Comparison of ENCODE assay signal across 9 mouse cellular contexts in the genomic region with DNA sequence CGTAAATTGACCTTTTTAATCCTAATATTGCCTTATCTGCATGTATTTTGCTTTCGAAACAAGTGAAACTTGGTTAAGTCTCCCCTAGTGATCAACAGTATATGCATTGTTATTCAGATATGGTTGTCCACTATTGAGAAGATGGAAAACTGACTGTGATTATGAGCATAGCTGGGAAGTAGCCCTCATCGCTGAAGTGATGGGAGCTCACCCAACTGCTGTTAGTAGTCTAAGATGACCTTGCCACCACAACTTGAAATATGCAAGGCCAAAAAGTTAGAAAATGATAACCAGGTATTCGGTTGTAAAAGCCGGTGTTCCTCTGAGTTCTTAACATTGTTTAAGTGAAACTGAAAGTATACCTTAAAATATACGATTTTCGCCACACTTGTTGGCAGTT. TPM values are rescaled to one million over a fixed set of nuclear protein-coding genes. Genes with fewer than 3 reads are reported as not detected.
A peak's percentile ranks its signal among the peaks of the same experiment; 100 is the strongest.
DNase-seq lines count a peak whose midpoint lies in the region; ATAC-seq and TF ChIP-seq lines count a peak whose summit lies in the region.
"Had no signal": no experiment of that assay in that cellular context is flagged by ENCODE, and none has a peak within 500 bp of the region (broad histone marks: within the 10 kb centered on the region; RNA-seq: fewer than 3 reads in every experiment).

No protein-coding gene starts in this region.

- peaks cover 13% of the 10 kb centered on the region for H3K4me1 ChIP-seq in heart, embryonic 15.5 days (replicated peaks)
- H3K4me1 ChIP-seq in spleen, adult 2 months (ENCODE audit: control insufficient read depth, insufficient read depth, insufficient read length), result peaks cover 3% of the 10 kb centered on the region; the same call in 1 of the 2 replicates
- peaks cover 25% of the 10 kb centered on the region for H3K4me1 ChIP-seq in limb, embryonic 13.5 days
- H3K4me1 ChIP-seq in stomach, postnatal 0 days (replicated peaks; ENCODE audit: control insufficient read depth, insufficient read depth), result no peaks in the 10 kb centered on the region

- no peaks in the 10 kb centered on the region for H3K36me3 ChIP-seq in heart, embryonic 15.5 days
- H3K36me3 ChIP-seq in spleen, adult 2 months (ENCODE audit: control insufficient read depth, insufficient read depth, low read length), result no peaks in the 10 kb centered on the region
- no peaks in the 10 kb centered on the region for H3K36me3 ChIP-seq in limb, embryonic 13.5 days
- H3K36me3 ChIP-seq in stomach, postnatal 0 days (ENCODE audit: control insufficient read depth, insufficient read depth, low read length), result no peaks in the 10 kb centered on the region
- H3K36me3 ChIP-seq: hindbrain, embryonic 12.5 days had no signal

- TF ChIP-seq POLR2A in spleen, adult 2 months (IDR thresholded peaks at IDR 0.05; ENCODE audit: low read depth, low read length), result no peak

- no peak for DNase-seq in heart, postnatal 14 days
- DNase-seq in spleen, adult 2 months (ENCODE audit: low read depth in 1 of 2, low spot score in 2 of 2), result no peak
- no peak for DNase-seq in spleen, adult 18-20 months
- DNase-seq in stomach, postnatal 0 days (ENCODE audit: low spot score), result no peak
- DNase-seq in right cerebral cortex, adult 2 months (ENCODE audit: low spot score in 2 of 2), result no peak
- no peak for DNase-seq in heart, postnatal 4 days

- H3K4me2 ChIP-seq in heart, embryonic 15.5 days, result peak overlapping the region; percentile 94
- H3K4me2 ChIP-seq in limb, embryonic 13.5 days (replicated peaks), result peak overlapping the region; percentile 78
- H3K4me2 ChIP-seq in stomach, postnatal 0 days (replicated peaks; ENCODE audit: low read depth), result peak overlapping the region; percentile 93

- no peaks in the 10 kb centered on the region for H3K9me3 ChIP-seq in heart, embryonic 15.5 days (replicated peaks)
- H3K9me3 ChIP-seq in limb, embryonic 13.5 days, result no peaks in the 10 kb centered on the region
- no peaks in the 10 kb centered on the region for H3K9me3 ChIP-seq in stomach, postnatal 0 days (ENCODE audit: control insufficient read depth, low read length)
- H3K9me3 ChIP-seq: hindbrain, embryonic 12.5 days had no signal

- H3K4me3 ChIP-seq in heart, embryonic 15.5 days, result no peak overlapping the region
- H3K4me3 ChIP-seq in spleen, adult 2 months (ENCODE audit: extremely low read depth, insufficient read depth, insufficient read length), result peak overlapping the region; percentile 98; the same call in 1 of the 2 replicates
- no peak overlapping the region for H3K4me3 ChIP-seq in limb, embryonic 13.5 days
- H3K4me3 ChIP-seq in stomach, postnatal 0 days (ENCODE audit: low read depth, low read length), result no peak overlapping the region

- H3K27ac ChIP-seq in heart, embryonic 15.5 days, result no peak overlapping the region
- no peak overlapping the region; the same call in 1 of the 2 replicates for H3K27ac ChIP-seq in spleen, adult 2 months (ENCODE audit: insufficient read depth, low read length)
- H3K27ac ChIP-seq in limb, embryonic 13.5 days, result no peak overlapping the region
- no peak overlapping the region for H3K27ac ChIP-seq in stomach, postnatal 0 days (replicated peaks)
- H3K27ac ChIP-seq: hindbrain, embryonic 12.5 days had no signal

- TF ChIP-seq CTCF in spleen, adult 2 months (IDR thresholded peaks at IDR 0.05; ENCODE audit: extremely low read depth, insufficient read depth, insufficient read length, insufficient replicate concordance), result no peak
- no peak for TF ChIP-seq CTCF in stomach, postnatal 0 days (IDR thresholded peaks at IDR 0.05; ENCODE audit: low read depth)

- intact Hi-C loops in heart, postnatal 14 days (cut with DNase I), result loop anchor here (5.0 kb wide), 2 partner anchors 42 to 227 kb away; no protein-coding TSS in a partner anchor

- no peak overlapping the region for H3K9ac ChIP-seq in heart, embryonic 15.5 days
- H3K9ac ChIP-seq in limb, embryonic 13.5 days, result no peak overlapping the region
- H3K9ac ChIP-seq in stomach, postnatal 0 days (ENCODE audit: low read length), result no peak overlapping the region
- H3K9ac ChIP-seq: hindbrain, embryonic 12.5 days had no signal

- H3K27me3 ChIP-seq in heart, embryonic 15.5 days, result no peaks in the 10 kb centered on the region
- no peaks in the 10 kb centered on the region for H3K27me3 ChIP-seq in spleen, adult 2 months (ENCODE audit: control insufficient read depth, insufficient read depth, low read length)
- H3K27me3 ChIP-seq in limb, embryonic 13.5 days, result no peaks in the 10 kb centered on the region
- H3K27me3 ChIP-seq in stomach, postnatal 0 days (ENCODE audit: control insufficient read depth, insufficient read depth, low read length), result no peaks in the 10 kb centered on the region
- H3K27me3 ChIP-seq: hindbrain, embryonic 12.5 days had no signal

- 89% methylated on average over 7 of the region's 7 CpGs for WGBS in heart, embryonic 15.5 days
- 17% methylated on average over 7 of the region's 7 CpGs for WGBS in spleen, adult 2 months
- 86% methylated on average over 7 of the region's 7 CpGs for WGBS in limb, embryonic 13.5 days
- 72% methylated on average over 7 of the region's 7 CpGs for WGBS in stomach, postnatal 0 days

- no peak for TF ChIP-seq EP300 in stomach, postnatal 0 days (optimal IDR thresholded peaks at IDR 0.05)

- no peak for ATAC-seq in heart, embryonic 15.5 days (replicated peaks; ENCODE audit: insufficient number of reproducible peaks, insufficient read depth, low FRiP score, low read depth)
- ATAC-seq in limb, embryonic 13.5 days (ENCODE audit: low FRiP score, low read depth), result no peak
- no peak for ATAC-seq in stomach, postnatal 0 days (ENCODE audit: low FRiP score, low TSS enrichment)

RNA-seq across cellular contexts. Expression of a gene that starts 1.3 kb away (rescaled TPM):
- polyA plus RNA-seq in heart, embryonic 15.5 days (2015; fragmentation: Nextera tagmentation; extraction: Ambion mirVana), result 5.2 and 7.6 TPM in 2 replicates
- 1 to 10 TPM; 5.0 to 7.0 TPM for total RNA-seq in heart, postnatal 14 days (2021)
- 1.9 and 2.0 TPM in 2 replicates for polyA plus RNA-seq in spleen, adult 2 months (2012; rRNA removed)
- polyA plus RNA-seq in limb, embryonic 13.5 days (2015; fragmentation: Nextera tagmentation; extraction: Ambion mirVana), result 12.5 and 13.1 TPM in 2 replicates
- polyA plus RNA-seq in stomach, postnatal 0 days (2015; fragmentation: Nextera tagmentation; extraction: Ambion mirVana), result 29.6 and 30.6 TPM in 2 replicates
- total RNA-seq in heart, postnatal 4 days (2021), result 1 to 10 TPM; 5.1 to 5.5 TPM
